Mouse (Mus musculus) fibroblast of lung, adult 2 months (primary cell): Measurements from ENCODE around the gene Pck1.

ENCODE experiments used
- DNase-seq: peaks from one replicate; pipeline ENCODE4 v3.0.0-alpha.2; 2011; ENCODE audit warnings: low read depth

Pck1 gene

GRCm38 (mm10) chr2:173204671-173205070 is 51.8 kb downstream of the Pck1 start:
- no peak for DNase-seq

GRCm38 (mm10) chr2:173205563-173206099 is 52.8 kb downstream of the Pck1 start:
- DNase-seq = no peak

GRCm38 (mm10) chr2:173207051-173207450 is 54.2 kb downstream of the Pck1 start:
- no peak for DNase-seq
